Mouse (Mus musculus) gastrocnemius, adult 2 months (tissue): ENCODE measurements at regions not wholly inside any gene's neighbourhood (a gene's known extent, or its start where the extent isn't known, plus 50 kb on each side); places are given as distances from the start of the nearest gene placed in this dataset.

ENCODE experiments used
- DNase-seq: peaks from one replicate; pipeline ENCODE4 v3.0.0; 2022
- H3K27ac ChIP-seq: fragments of 200-600 bp; 2 replicates; pipeline ENCODE4 v1.8.1; 2022; ENCODE audit warnings: mild to moderate bottlenecking
- H3K4me3 ChIP-seq: fragments of 200-600 bp; 2 replicates; pipeline ENCODE4 v1.8.1; 2022; ENCODE audit warnings: mild to moderate bottlenecking, moderate library complexity
- CTCF ChIP-seq: fragments of 200-600 bp; IDR thresholded peaks from 2 replicates; pipeline ENCODE4 v1.8.1; 2022; ENCODE audit warnings: antibody characterized with exemption, mild to moderate bottlenecking, moderate library complexity
- intact Hi-C: fragments of 180-260 bp; cut with DNase I; formaldehyde crosslinking; loops from one replicate; pipeline ENCODE4 v1.15.1; 2025

DNA sequence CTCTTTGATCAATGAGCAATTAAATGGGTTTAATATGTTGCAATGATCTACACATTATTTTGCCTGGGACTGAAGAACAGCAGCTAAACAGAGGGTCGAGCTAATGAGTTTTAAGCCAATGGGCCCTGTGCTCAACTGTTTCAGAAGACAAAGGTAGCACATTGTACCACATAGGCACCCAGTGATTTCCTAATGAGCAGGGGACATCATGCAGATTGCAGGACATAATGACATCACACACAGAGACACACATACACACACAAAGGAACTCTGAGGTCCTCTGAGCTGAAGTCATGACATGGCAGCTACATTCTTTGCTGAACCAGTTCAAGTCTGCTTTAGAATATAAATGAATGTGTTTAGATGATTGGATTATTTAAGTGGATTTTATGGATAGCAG lies 71.9 kb downstream of the Zfp330 start:
- TF ChIP-seq CTCF: no peak
- intact Hi-C loops: no loop called here
- DNase-seq: no peak
- Histone ChIP-seq H3K27ac (no peak overlapping the region), H3K4me3 (no peak overlapping the region)

DNA sequence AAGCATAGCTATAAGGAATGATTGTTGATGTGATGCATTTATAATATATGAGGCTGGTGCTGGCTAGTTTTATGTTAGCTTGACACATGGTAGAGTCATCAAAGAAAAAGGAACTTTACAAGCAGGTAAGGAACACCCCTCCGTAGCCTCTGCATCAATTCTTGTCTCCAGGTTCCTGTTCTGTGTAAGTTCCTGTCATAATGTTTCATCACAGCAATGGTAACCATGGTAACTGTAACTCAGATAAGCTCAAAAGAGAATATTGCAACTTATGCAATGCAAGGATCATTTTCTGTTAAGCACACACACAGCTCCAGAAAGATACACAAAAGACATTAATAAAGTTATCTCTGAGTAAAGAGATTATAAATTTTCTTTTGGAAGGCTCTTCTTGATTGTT lies 73.5 kb downstream of the Zfp330 start:
- DNase-seq: no peak
- intact Hi-C loops: no loop called here
- no peak for TF ChIP-seq CTCF
- no peak overlapping the region for H3K27ac ChIP-seq
- H3K4me3 ChIP-seq: no peak overlapping the region

DNA sequence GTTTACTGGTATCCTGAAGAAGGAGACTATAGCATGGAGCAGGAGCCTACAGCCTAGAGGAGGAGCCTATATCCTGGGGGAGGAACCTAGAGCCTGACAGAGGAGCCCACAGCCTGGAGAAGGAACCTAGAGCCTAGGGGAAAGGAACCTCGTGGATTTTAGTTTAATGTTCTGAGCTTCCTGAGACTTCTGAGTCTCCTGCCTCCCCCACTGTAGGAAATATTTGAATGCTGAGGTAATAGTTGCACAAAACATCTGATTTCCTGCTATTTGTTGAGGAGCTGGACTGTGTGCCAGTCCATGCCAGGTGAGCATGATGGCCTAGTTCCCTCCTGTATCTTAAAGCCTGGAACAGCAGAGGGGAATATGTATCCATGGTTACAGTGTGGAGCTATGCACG lies 74.7 kb downstream of the Zfp330 start:
- no peak overlapping the region for H3K4me3 ChIP-seq
- peak overlapping the region; percentile 51 for H3K27ac ChIP-seq
- intact Hi-C loops: no loop called here
- TF ChIP-seq CTCF: no peak
- DNase-seq: no peak

DNA sequence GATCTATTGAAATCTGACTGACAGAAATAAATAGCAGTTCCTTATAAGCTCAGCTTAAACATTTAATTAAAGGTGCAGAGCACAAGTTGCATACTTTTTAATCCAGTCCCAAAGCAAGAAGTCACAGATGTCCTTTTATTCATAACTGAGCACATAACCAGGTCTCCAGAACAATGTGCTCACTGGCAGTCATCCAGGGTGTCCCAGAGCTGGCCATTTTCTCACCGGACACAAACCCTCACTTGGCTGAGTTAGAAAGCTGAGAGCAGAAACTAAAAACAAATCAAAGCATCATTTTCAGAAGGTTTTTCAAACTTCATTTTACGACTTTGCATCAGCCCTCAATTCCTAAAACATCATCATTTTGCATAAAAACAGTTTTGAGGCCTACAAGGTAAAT lies 75.9 kb downstream of the Zfp330 start:
- intact Hi-C loops: no loop called here
- H3K27ac ChIP-seq: peak overlapping the region; percentile 57
- TF ChIP-seq CTCF: no peak
- DNase-seq: peak; percentile 54
- no peak overlapping the region for H3K4me3 ChIP-seq

DNA sequence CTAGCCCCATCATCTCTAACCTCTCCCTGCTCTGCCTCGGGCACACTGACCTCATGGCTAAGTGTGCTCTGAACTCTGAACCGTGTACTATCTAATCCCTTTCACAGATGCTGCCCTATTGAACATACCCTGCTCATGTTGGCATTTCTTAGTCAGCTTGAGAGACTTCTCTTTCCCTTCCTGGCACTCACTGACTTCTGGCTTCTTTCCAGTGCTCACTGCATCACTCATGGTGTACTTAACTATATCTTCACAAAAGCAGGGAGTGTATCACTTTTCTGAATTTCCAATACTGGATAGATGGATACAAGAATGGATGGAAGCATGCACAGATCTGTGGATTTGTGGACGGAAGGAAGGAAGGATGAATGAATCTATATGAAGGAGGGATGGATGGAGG lies 80.9 kb downstream of the Zfp330 start:
- intact Hi-C loops: no loop called here
- no peak for TF ChIP-seq CTCF
- no peak overlapping the region for H3K4me3 ChIP-seq
- no peak overlapping the region for H3K27ac ChIP-seq
- DNase-seq: no peak

DNA sequence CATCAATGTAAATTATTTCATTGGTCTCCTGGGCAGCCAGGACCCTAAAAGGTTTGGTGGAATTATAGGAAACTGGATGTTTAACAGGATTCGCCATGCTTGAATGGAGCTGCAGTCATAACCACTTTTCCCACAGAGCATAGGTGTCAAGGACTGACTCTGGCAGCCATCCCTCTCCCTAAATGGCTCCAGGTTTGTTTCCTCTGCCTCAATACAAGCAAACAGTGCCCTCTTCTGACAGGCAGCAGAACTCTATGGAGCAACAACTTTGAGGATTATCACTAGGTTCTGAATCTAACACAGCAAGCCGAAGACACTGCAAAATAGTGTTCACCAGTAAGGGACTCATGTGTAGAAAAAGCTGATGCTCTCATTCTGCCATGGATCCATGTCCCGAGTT lies 84.6 kb downstream of the Zfp330 start:
- TF ChIP-seq CTCF: peak; percentile 79
- intact Hi-C loops: loop anchor here (2.0 kb wide), 1 partner anchor 339 kb away; no protein-coding TSS in a partner anchor
- H3K27ac ChIP-seq: no peak overlapping the region
- peak; percentile 40 for DNase-seq
- H3K4me3 ChIP-seq: no peak overlapping the region

DNA sequence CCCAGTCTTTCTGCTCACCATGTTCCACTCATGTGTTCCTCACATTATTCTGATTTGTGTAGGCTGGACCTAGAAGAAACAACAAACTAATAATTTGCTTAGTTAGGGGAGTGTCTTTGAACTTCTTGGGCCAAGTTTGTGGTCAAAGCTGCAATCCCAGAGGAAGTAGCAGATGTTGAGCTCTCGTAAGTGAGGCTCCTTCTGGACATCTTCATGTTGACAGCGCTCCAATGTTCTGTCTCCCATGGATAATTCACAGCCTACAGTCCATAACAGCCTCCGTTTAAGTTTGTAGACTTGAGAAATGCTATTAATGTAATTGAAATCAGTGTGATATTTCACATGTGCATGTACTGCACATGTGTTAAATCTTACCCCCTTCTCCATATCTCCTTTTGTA lies 88.0 kb downstream of the Zfp330 start:
- DNase-seq: peak; percentile 22
- TF ChIP-seq CTCF: no peak
- intact Hi-C loops: no loop called here
- Histone ChIP-seq H3K27ac (no peak overlapping the region), H3K4me3 (no peak overlapping the region)

DNA sequence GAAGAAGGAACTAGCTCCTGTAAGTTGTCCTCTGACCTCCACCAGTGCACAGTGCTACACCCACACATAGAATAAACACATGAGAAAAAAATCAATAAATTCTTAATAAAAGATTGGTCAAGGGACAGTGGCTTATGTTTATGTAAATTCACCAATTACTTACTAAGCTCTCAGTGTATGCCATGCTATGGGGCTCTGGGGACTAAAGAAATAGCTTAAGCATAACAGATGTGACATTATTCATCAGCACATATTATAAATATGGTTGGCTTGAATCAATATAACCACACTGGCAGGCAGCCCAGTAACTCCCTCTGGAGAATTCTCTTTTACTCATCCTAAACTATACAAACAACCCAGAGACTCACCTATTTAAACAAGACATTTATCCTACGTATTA lies 95.2 kb downstream of the Zfp330 start:
- intact Hi-C loops: no loop called here
- no peak for DNase-seq
- no peak overlapping the region for H3K4me3 ChIP-seq
- no peak overlapping the region for H3K27ac ChIP-seq
- no peak for TF ChIP-seq CTCF

DNA sequence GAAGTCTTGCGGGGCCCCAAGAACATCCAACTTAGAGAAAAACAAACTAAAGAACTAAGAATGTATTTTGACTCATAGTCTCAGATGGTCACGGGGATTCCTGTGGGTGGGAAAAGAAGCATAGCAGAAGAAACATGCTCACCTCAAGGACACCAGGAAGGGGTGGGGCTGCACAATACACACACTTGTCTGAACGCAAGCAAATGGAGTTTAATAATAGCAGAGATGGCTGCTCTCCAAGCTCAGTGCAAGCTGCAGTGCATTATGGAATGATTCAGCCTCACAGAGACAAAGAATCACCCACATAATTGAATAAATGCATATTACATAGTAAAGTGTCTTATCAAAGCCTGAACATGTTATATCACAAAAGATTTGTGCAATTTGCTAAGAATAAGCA lies 96.2 kb downstream of the Zfp330 start:
- TF ChIP-seq CTCF: no peak
- no peak overlapping the region for H3K4me3 ChIP-seq
- intact Hi-C loops: no loop called here
- no peak overlapping the region for H3K27ac ChIP-seq
- DNase-seq: no peak

DNA sequence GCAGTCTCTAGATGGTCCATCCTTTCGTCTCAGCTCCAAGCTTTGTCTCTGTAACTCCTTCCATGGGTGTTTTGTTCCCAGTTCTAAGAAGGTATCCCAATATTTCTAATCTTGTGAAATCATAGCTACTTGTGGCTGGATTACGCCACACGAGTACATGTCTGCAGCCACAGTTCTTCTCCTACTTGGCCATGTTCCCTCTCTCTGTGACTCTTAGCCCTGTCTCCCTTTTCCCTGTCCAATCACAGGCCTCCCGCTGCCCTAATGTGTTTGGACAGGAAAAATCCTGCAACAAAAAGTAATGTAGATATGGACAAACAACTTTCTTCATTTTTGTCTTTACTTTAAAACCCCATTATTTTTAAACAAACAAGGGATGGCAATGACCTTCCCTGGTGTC lies 104.7 kb downstream of the Zfp330 start:
- no peak for DNase-seq
- TF ChIP-seq CTCF: no peak

DNA sequence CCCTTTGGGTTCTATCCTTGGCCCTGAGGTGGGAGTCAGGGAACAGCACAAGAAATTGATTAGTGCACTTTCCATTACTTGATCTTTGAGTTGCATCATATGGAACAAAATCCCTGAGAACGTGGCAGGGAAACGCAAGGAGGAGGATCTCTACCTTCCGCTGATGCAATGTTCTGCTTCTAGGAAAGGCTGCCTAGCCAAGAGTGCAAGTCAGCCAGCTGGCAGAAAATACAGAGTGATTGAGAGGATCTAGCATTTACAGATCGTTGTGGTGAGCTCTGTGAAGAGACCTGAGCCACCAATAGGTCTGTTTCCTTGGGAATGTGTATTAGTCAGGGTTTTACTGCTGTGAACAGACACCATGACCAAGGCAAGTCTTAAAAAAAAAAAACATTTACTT lies 108.8 kb downstream of the Zfp330 start:
- TF ChIP-seq CTCF: no peak
- intact Hi-C loops: no loop called here
- no peak overlapping the region for H3K27ac ChIP-seq
- DNase-seq: no peak
- H3K4me3 ChIP-seq: no peak overlapping the region

More for the DNA sequence above, 104.7 kb downstream of the Zfp330 start:
- intact Hi-C loops: no loop called here
- Histone ChIP-seq H3K27ac (no peak overlapping the region), H3K4me3 (no peak overlapping the region)

DNA sequence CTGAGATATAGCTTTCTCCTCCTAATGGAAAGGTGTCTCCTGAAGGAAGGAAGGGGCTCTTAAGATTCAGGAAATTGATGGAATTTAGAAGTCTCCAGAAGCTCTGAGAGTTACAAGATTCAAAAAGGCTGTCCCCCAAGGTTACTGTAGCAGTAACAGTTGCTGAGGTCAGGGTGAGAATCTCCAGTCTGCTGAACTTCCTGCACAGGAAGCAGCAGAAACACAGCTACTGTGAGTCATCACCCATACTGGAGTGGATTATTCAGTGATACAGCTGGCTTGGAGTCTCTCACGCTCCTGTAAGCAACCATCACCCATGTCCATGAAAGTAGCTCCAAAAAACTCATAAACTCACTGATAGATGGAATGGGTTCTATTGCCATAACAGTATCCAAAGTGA lies 133.5 kb downstream of the Zfp330 start:
- Histone ChIP-seq H3K4me3 (no peak overlapping the region), H3K27ac (no peak overlapping the region)
- no peak for TF ChIP-seq CTCF
- DNase-seq: no peak
- intact Hi-C loops: no loop called here

DNA sequence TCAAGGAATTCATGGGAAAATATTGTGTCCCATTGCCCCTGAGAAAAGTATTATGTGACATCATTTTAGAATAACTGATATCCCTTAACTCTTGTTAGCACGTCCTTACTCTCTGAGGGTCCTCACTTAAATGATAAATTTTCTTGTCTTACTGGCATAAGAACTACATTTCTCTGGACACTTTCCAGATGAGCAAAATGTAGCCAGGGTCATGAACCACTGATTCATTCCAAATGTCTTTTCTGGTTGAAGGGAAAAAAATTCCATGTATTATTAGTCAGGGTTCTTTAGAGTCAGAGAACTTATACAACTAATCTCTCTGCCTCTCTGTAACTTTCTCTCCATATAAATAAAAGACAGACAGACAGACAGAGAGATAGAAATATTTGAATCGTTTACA lies 143.5 kb downstream of the Zfp330 start:
- no peak overlapping the region for H3K27ac ChIP-seq
- no peak for DNase-seq
- no peak overlapping the region for H3K4me3 ChIP-seq
- TF ChIP-seq CTCF: no peak
- intact Hi-C loops: no loop called here

DNA sequence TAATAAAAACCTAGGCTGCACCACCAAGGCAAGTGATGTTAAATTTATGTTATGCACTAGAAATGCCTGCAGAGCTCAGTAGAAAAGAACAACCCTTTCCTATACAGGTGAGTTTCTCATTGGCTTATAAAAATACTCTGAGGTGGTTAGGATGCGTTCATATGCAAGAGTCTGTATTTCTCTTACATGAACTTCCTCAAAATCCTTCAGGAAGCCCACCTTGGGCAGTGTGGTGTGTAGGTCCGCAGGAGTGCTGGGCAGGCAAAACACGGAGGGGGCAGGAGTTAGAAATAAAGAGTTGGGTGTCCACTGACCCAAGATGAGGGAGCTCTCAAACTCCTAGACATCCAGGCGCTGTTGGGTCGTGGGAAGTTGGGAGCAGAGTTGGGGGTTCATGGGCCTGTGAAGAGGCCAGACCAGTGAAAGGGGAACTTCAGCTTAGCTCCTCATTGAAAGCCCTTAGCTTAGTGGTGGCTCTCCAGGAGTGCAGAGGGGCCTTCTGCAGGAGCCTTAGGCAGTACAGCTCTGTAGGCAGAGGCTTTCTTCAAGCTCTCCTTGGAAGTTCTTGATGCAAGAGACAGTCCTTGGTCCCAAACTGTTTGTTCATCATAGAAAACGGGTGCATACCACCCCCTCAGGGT lies 150.0 kb downstream of the Zfp330 start:
- no peak overlapping the region for H3K4me3 ChIP-seq
- no peak for TF ChIP-seq CTCF
- intact Hi-C loops: no loop called here
- no peak overlapping the region for H3K27ac ChIP-seq
- DNase-seq: no peak
